Mouse (Mus musculus): ENCODE data around the gene Coro2b. TPM values are rescaled to one million over a fixed set of nuclear protein-coding genes. Genes with fewer than 3 reads are reported as not detected.

Gene Coro2b
- polyA plus RNA-seq, 1 experiment from 2014 or later = 19.9 TPM

Other genes starting within 250 kb of the Coro2b start
- 196 and 238 TPM in 2 replicates for gene Anp32a, start 195.8 kb downstream of the Coro2b start, polyA plus RNA-seq (2015; fragmentation: Nextera tagmentation; extraction: Ambion mirVana)
- gene Itga11, start 140.8 kb upstream of the Coro2b start, polyA plus RNA-seq (2015; fragmentation: Nextera tagmentation; extraction: Ambion mirVana) = 0.82 and 1.3 TPM in 2 replicates